Mouse (Mus musculus) stomach, embryonic 15.5 days (tissue): ENCODE data around the gene Cacng8. TPM values are rescaled to one million over a fixed set of nuclear protein-coding genes. Genes with fewer than 3 reads are reported as not detected.

Experiments used
- ATAC-seq: fragments of 200-750 bp; cut with Nextera tagmentation; 2 replicates; pipeline ENCODE4 v1.8.0; 2017; ENCODE audit warnings: low read depth, moderate number of reproducible peaks, moderate TSS enrichment; ENCODE audit not compliant: insufficient read depth, low FRiP score
- H3K27ac ChIP-seq: fragments of 300-500 bp; sonication (generic); 2 replicates; pipeline ENCODE4 v1.5.1; 2015; ENCODE audit warnings: mild to moderate bottlenecking, inconsistent platforms
- H3K27me3 ChIP-seq: fragments of 300-500 bp; sonication (generic); replicated peaks from 2 replicates; pipeline ENCODE4 v1.6.1; 2015; ENCODE audit warnings: inconsistent platforms
- H3K36me3 ChIP-seq: fragments of 300-500 bp; sonication (generic); 2 replicates; pipeline ENCODE4 v1.6.1; 2015; ENCODE audit warnings: inconsistent platforms
- H3K4me1 ChIP-seq: fragments of 300-500 bp; sonication (generic); 2 replicates; pipeline ENCODE4 v1.6.1; 2015; ENCODE audit warnings: inconsistent platforms
- H3K4me2 ChIP-seq: fragments of 300-500 bp; sonication (generic); 2 replicates; pipeline ENCODE4 v1.6.1; 2015; ENCODE audit warnings: mild to moderate bottlenecking, inconsistent platforms
- H3K4me3 ChIP-seq: fragments of 300-500 bp; sonication (generic); replicated peaks from 2 replicates; pipeline ENCODE4 v1.5.1; 2015; ENCODE audit warnings: inconsistent platforms
- H3K9ac ChIP-seq: fragments of 300-500 bp; sonication (generic); 2 replicates; pipeline ENCODE4 v1.6.1; 2015; ENCODE audit warnings: inconsistent platforms
- H3K9me3 ChIP-seq: fragments of 300-500 bp; sonication (generic); 2 replicates; pipeline ENCODE4 v1.6.1; 2016; ENCODE audit warnings: inconsistent platforms
- WGBS: fragments of 180-500 bp; shearing (Covaris S2); methylation state at CpG from one replicate; pipeline ENCODE4 v1.1.7; 2015; 5-methylcytosine and 5-hydroxymethylcytosine counted together
- polyA plus RNA-seq: library from polyadenylated mRNA; unstranded; fragments of >200 nt; fragmentation: Nextera tagmentation; extraction: Ambion mirVana; gene quantifications from 2 replicates; pipeline ENCODE4 v1.2.1, GENCODE M21; 2015

Cacng8 gene
- polyA plus RNA-seq, 1 experiment from 2014 or later = 1.5 TPM

DNA sequence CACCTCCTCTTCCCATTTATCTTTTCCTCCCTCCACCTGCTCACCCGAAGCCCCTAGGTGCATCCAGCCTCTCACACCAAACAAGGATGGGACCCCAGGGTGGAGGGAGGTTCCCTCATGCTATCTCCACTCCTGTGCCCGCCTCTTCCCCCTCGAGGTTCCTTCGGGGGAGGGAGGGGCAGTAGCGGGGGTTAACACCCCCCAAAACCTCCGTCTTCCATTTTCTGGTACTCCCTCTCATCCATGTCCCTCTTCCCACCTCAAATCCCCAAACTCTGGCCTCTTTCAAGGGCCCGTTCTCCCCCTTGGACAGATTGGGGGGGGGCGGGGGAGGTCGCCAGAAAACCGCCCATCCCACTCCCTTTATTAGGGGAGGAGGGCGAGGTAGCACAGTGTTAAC, 22.9 kb upstream of the Cacng8 start:
- Histone ChIP-seq H3K9ac (no peak overlapping the region), H3K9me3 (no peaks in the 10 kb centered on the region), H3K27me3 (peaks cover 15% of the 10 kb centered on the region), H3K27ac (no peak overlapping the region), H3K36me3 (no peaks in the 10 kb centered on the region), H3K4me3 (no peak overlapping the region), H3K4me1 (peaks cover 12% of the 10 kb centered on the region), H3K4me2 (peak overlapping the region; percentile 35; the same call in 1 of the 2 replicates)
- peak; percentile 14; the same call in 1 of the 2 replicates for ATAC-seq
- WGBS = 18% methylated on average over 11 of the region's 11 CpGs

DNA sequence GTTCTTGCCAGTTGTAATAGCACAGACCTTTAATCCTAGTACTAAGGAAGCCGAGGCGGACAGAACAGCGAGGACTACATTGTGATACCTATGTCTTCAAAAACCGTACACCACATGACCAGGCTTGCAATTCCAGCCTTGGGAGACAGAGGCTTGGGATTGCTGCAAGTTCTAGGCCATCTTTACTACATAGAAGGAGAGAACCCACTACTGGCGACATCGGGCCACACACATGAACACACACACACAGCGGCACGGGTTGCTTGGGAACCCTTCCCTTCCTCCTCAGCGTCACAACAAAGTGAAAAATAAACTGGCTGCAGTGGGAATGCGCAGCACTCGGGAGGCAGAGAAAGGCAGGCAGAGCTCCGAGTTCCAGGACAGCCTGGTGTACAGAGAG, 22.2 kb upstream of the Cacng8 start:
- ATAC-seq = no peak
- WGBS = 28% methylated on average over 12 of the region's 12 CpGs
- H3K9me3 ChIP-seq = no peaks in the 10 kb centered on the region
- peaks cover 12% of the 10 kb centered on the region for H3K4me1 ChIP-seq
- H3K9ac ChIP-seq = no peak overlapping the region
- H3K27me3 ChIP-seq = peaks cover 15% of the 10 kb centered on the region
- no peak overlapping the region for H3K4me2 ChIP-seq
- no peak overlapping the region for H3K27ac ChIP-seq
- H3K4me3 ChIP-seq = no peak overlapping the region
- H3K36me3 ChIP-seq = no peaks in the 10 kb centered on the region

DNA sequence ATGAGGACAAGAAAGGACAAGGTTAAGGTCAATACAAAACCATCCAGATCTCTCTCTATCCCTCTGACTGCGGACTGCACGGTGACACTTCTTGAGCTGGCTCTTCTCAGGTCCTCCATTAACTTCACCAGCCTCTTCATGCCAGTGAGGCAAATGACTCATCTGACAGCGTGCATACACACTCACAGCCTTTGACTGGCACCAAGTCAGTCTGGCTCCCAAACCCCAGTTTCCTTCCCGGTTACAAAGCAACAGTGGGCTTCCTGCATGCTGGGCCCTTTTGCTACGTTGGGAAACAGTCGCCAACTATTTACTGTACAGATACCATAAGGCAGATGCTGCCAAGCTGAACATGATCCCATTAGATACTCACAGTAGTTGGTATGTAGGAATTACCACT, 21.3 kb upstream of the Cacng8 start:
- peaks cover 15% of the 10 kb centered on the region for H3K27me3 ChIP-seq
- no peak overlapping the region for H3K4me3 ChIP-seq
- H3K4me1 ChIP-seq = peaks cover 12% of the 10 kb centered on the region
- WGBS = 63% methylated on average over 6 of the region's 6 CpGs
- ATAC-seq = no peak
- H3K27ac ChIP-seq = no peak overlapping the region
- H3K4me2 ChIP-seq = no peak overlapping the region
- H3K9me3 ChIP-seq = no peaks in the 10 kb centered on the region
- H3K9ac ChIP-seq = no peak overlapping the region
- H3K36me3 ChIP-seq = no peaks in the 10 kb centered on the region

DNA sequence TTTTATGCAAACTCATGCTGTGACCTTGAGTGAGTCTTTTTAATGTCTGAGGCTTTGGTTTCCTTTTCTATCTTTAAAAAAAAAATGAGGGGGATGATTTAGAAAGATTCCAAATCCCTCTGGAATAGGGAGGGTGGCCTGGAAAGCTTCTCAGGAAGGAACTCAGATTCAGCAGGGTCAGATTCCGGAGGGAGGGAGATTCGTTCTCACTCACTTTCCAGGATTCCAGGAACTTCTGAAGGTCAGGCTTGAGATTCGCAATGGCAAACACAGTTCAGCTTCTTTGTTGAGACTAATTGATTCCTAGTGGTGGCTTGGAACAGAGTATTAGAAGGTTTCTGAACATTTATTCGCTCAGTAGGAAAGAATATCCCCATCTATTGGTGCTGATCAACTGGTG, 20.1 kb upstream of the Cacng8 start:
- H3K36me3 ChIP-seq = no peaks in the 10 kb centered on the region
- peaks cover 12% of the 10 kb centered on the region for H3K4me1 ChIP-seq
- peaks cover 15% of the 10 kb centered on the region for H3K27me3 ChIP-seq
- H3K27ac ChIP-seq = no peak overlapping the region
- H3K9ac ChIP-seq = no peak overlapping the region
- ATAC-seq = no peak
- H3K4me2 ChIP-seq = no peak overlapping the region
- WGBS = 36% methylated on average over 4 of the region's 4 CpGs
- no peak overlapping the region for H3K4me3 ChIP-seq
- H3K9me3 ChIP-seq = no peaks in the 10 kb centered on the region

DNA sequence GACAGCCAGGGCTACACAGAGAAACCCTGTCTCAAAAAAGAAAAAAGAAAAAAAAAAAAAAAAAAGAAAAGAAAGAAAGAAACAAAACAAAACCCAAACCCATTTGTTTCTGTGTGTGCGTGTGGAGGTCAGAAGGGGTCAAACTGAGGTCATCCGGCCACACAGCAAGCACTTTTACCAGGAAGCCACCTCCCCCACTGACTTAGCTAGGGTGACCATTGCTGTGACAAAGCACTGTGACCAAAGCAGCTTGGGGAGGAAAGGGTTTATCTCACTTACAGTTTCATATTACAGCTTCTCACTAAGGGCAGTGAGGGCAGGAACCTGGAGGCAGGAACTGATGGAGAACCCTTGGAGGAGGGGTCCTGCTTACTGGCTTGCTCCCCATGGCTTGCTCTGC, 18.1 kb upstream of the Cacng8 start:
- Histone ChIP-seq H3K4me3 (no peak overlapping the region), H3K9ac (no peak overlapping the region), H3K4me2 (no peak overlapping the region), H3K4me1 (peaks cover 2% of the 10 kb centered on the region), H3K36me3 (no peaks in the 10 kb centered on the region), H3K9me3 (no peaks in the 10 kb centered on the region), H3K27ac (no peak overlapping the region), H3K27me3 (0 out of 2 replicates have a peak, but pooled peaks cover 3% of the 10 kb centered on the region)
- no peak for ATAC-seq
- 62% methylated on average over 2 of the region's 2 CpGs for WGBS

DNA sequence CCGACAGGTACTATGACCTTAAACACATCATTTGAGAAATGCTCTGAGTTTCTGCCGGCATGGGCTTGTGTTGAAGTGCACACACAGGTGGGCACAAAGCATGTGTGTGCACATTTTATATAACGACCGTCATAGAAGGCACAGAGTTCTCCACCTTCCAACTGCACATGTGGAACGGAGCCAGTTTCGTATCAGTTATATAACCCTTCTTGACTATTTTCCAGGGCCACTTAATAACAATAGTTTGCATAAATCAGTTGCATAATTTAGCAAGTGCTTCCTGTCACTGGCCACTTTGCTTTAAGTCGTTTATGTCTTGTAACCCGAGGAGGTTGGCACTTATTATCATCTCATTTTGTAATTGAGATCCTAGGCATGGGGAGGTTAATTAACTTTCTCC, 16.7 kb upstream of the Cacng8 start:
- no peaks in the 10 kb centered on the region for H3K9me3 ChIP-seq
- no peaks in the 10 kb centered on the region for H3K36me3 ChIP-seq
- H3K4me2 ChIP-seq = no peak overlapping the region
- no peaks in the 10 kb centered on the region for H3K4me1 ChIP-seq
- H3K27ac ChIP-seq = no peak overlapping the region
- no peak overlapping the region for H3K9ac ChIP-seq
- H3K4me3 ChIP-seq = no peak overlapping the region
- WGBS = 79% methylated on average over 8 of the region's 8 CpGs
- no peak for ATAC-seq
- H3K27me3 ChIP-seq = no peaks in the 10 kb centered on the region

DNA sequence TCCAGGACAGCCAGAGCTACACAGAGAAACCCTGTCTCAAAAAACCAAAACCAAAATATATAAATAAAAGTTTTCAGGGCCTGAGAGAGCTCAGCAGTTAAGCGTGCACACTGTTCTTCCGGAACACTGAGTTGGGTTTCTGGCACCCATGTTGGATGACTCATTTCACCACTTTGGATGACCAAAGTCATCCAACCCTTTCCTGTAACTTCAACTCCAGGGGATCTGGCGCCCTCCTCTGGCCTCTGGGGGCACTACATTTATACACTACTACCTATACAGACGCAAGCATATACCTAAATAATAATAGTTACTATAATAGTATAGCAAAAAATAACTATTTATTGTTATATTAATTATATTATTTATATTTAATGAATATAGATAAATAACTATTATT, 13.7 kb upstream of the Cacng8 start:
- Histone ChIP-seq H3K27ac (no peak overlapping the region), H3K27me3 (no peaks in the 10 kb centered on the region), H3K9me3 (no peaks in the 10 kb centered on the region), H3K4me3 (no peak overlapping the region), H3K4me1 (no peaks in the 10 kb centered on the region), H3K4me2 (no peak overlapping the region), H3K9ac (no peak overlapping the region), H3K36me3 (no peaks in the 10 kb centered on the region)
- ATAC-seq = no peak
- 62% methylated on average over 4 of the region's 4 CpGs for WGBS

DNA sequence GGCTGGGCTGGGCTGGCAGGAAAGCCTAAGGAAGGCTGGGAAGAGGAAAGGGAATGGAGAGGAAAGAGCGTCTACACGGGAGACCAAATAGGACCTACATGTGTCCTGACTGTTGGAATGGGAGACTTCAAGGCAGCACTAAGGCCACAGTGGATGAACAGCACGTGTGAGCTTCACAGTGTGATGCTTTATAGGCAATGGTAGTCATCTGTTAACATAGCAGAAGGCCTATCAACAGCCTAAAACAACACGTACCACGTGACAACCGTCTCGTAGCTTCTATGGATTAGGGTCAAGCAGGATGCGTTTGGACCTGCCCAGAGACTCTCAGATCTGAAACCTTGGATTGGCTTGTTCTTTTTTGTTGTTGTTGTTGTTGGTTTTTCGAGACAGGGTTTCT, 8.4 kb upstream of the Cacng8 start:
- no peaks in the 10 kb centered on the region for H3K4me1 ChIP-seq
- no peak for ATAC-seq
- H3K9ac ChIP-seq = no peak overlapping the region
- WGBS = 83% methylated on average over 9 of the region's 9 CpGs
- H3K4me3 ChIP-seq = no peak overlapping the region
- no peaks in the 10 kb centered on the region for H3K27me3 ChIP-seq
- H3K36me3 ChIP-seq = no peaks in the 10 kb centered on the region
- H3K9me3 ChIP-seq = no peaks in the 10 kb centered on the region
- H3K4me2 ChIP-seq = no peak overlapping the region
- no peak overlapping the region for H3K27ac ChIP-seq

DNA sequence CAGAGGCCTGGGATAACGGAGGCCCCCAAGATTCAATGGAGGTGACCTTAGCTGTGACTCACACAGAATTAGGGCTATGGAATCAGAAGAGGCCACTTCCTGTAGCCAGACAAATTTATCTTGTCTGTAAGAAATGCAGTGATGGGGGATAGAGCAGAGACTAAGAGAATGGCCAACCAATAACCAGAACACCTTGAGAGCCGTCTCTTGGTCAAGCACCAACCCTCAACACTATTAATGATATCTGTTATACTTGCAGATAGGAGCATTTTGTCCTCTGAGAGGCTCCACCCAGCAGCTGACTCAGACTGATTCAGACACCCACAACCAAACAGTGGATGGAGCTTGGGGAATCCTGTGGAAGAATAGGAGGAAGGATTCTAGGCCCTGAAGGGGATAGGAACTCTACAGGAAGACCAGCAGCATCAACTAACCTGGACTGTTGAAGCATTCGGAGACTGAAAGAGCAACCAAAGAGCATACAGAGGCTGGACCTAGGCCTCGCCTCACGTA, 5.6 kb upstream of the Cacng8 start:
- H3K4me3 ChIP-seq = no peak overlapping the region
- 89% methylated on average over 5 of the region's 5 CpGs for WGBS

DNA sequence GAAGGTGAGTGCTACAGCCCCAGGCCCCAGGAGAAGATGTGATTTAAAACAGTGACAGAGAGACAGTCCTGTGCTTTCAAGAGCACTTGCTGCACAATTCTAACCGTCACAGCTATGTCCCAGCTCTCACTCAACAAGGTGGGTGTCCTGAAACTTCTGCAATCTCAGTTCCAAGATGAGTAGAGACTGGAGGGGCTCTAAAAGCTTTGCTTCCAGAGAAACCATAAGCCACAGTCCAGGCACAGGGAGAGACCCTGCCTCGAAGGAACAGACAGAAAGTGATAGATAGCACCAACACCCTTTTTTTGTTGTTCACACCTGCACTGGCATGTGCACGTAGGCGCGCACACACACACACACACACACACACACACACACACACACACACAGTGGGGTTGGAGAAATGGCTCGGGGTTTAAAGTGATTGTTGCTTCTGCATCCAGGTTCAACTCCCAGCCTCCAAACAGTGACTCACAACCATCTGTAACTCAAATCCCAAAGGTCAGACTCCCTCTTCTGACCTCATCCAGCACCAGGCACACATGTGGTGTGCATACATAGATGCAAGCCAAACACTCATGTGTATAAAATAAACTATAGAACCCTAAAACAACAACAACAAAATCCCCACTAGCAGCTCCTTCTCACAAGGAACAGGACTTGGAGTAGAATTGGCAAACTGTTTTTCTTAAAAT, 4.3 kb upstream of the Cacng8 start:
- no peak overlapping the region for H3K9ac ChIP-seq
- H3K4me3 ChIP-seq = no peak overlapping the region
- H3K4me2 ChIP-seq = no peak overlapping the region
- H3K27ac ChIP-seq = no peak overlapping the region
- no peaks in the 10 kb centered on the region for H3K9me3 ChIP-seq
- WGBS = 81% methylated on average over 6 of the region's 6 CpGs
- no peaks in the 10 kb centered on the region for H3K36me3 ChIP-seq
- H3K4me1 ChIP-seq = 0 out of 2 replicates have a peak, but pooled peaks cover 2% of the 10 kb centered on the region
- ATAC-seq = no peak
- H3K27me3 ChIP-seq = no peaks in the 10 kb centered on the region

More for the DNA sequence above, 5.6 kb upstream of the Cacng8 start:
- Histone ChIP-seq H3K4me2 (no peak overlapping the region), H3K27ac (no peak overlapping the region), H3K4me1 (no peaks in the 10 kb centered on the region), H3K27me3 (no peaks in the 10 kb centered on the region), H3K36me3 (no peaks in the 10 kb centered on the region), H3K9ac (no peak overlapping the region), H3K9me3 (no peaks in the 10 kb centered on the region)
- ATAC-seq = no peak

DNA sequence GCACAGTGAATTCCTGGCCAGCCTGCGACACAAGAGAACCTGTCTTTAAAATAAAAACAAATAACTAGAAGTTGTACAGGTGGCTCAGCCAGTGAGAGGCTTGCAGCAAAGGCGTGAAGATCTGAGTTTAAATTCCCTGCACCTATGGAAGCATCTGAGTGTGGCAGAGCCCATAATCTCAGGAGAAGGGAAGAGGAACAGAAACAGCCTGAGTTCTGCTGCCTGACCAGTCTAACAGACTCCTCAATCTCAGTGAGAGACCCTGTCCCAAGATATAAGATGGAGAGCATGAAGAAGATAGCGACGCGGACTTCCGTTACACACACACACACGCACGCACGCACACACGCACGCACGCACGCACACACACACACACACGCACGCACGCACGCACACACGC, 2.7 kb upstream of the Cacng8 start:
- Histone ChIP-seq H3K9ac (no peak overlapping the region), H3K27ac (no peak overlapping the region), H3K27me3 (no peaks in the 10 kb centered on the region), H3K9me3 (no peaks in the 10 kb centered on the region), H3K4me1 (0 out of 2 replicates have a peak, but pooled peaks cover 2% of the 10 kb centered on the region), H3K4me2 (no peak overlapping the region), H3K36me3 (no peaks in the 10 kb centered on the region), H3K4me3 (no peak overlapping the region)
- 87% methylated on average over 18 of the region's 18 CpGs for WGBS
- no peak for ATAC-seq

DNA sequence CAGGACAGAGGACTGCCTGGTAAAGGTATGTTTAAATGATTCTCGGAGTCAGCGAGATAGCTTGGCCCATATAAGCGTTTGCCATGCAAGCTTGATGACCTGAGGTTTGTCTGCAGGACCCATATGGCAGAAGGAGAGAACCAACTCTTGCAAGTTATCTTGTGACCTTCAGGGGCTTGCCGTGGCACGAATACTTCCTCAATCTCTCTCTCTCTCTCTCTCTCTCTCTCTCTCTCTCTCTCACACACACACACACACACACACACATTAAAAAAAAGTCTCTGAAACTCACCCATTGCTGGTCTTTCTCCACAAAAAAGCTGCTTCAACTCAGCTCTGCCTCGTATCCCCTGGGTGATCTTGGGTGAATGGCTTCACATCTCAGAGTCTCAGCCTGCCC, 1.6 kb upstream of the Cacng8 start:
- H3K4me1 ChIP-seq = 0 out of 2 replicates have a peak, but pooled peaks cover 2% of the 10 kb centered on the region
- H3K27me3 ChIP-seq = no peaks in the 10 kb centered on the region
- H3K9ac ChIP-seq = no peak overlapping the region
- 57% methylated on average over 6 of the region's 6 CpGs for WGBS
- ATAC-seq = no peak
- no peaks in the 10 kb centered on the region for H3K9me3 ChIP-seq
- H3K27ac ChIP-seq = no peak overlapping the region
- H3K4me2 ChIP-seq = no peak overlapping the region
- H3K36me3 ChIP-seq = no peaks in the 10 kb centered on the region
- H3K4me3 ChIP-seq = no peak overlapping the region
